Mouse (Mus musculus) kidney, postnatal 14 days (tissue): Measurements from ENCODE around the gene Klra10.
"Not testable (repeated sequence)": the region's sequence is repeated elsewhere in the genome, so short reads cannot be mapped to it uniquely, and the experiment has no call there.

Experiments
- DNase-seq: peaks from one replicate; pipeline ENCODE4 v3.0.0; 2022; ENCODE audit warnings: mixed read lengths

Klra10 gene

GRCm38 (mm10) chr6:130281828-130282227 is at the start of gene Klra10:
TSS of gene Klra10 (minus strand) at chr6:130281928.
- DNase-seq: not testable (repeated sequence)

GRCm38 (mm10) chr6:130287984-130288649 is 6.4 kb upstream of the Klra10 start:
- DNase-seq: no peak

GRCm38 (mm10) chr6:130255326-130255725 is 26.4 kb downstream of the Klra10 start:
- no peak for DNase-seq

GRCm38 (mm10) chr6:130237536-130237935 is 44.2 kb downstream of the Klra10 start:
- DNase-seq: no peak

- no peak for DNase-seq
These were observed 45.1 kb downstream of the Klra10 start for GRCm38 (mm10) chr6:130236635-130237034.

GRCm38 (mm10) chr6:130233222-130233621 is 48.5 kb downstream of the Klra10 start, which contains the start of gene Klra7:
TSS of gene Klra7 (minus strand) at chr6:130233322.
- DNase-seq: no peak
